Mouse (Mus musculus): ENCODE measurements around the gene Sp140.
"Not testable (repeated sequence)": the region's sequence is repeated elsewhere in the genome, so short reads cannot be mapped to it uniquely, and the experiment has no call there.

GRCm38 (mm10) chr1:85657211-85657610 lies 57.0 kb downstream of the Sp140 start:
- not testable (repeated sequence) for TF ChIP-seq CTCF (IDR thresholded peaks at IDR 0.05; ENCODE audit: control insufficient read depth, insufficient read depth, low read length); POLR2A (IDR thresholded peaks at IDR 0.05; ENCODE audit: borderline replicate concordance, control insufficient read depth, low read depth, low read length)
